Mouse (Mus musculus) neutrophil, adult 5-6 weeks (primary cell): ENCODE measurements around the gene Arhgef3. TPM values are rescaled to one million over a fixed set of nuclear protein-coding genes. Genes with fewer than 3 reads are reported as not detected.

Experiments used
- ATAC-seq: fragments of 151-379, 151-347 bp; 2 replicates; pipeline ENCODE4 v1.8.0; 2017; ENCODE audit warnings: mild to moderate bottlenecking, moderate TSS enrichment; ENCODE audit not compliant: insufficient number of reproducible peaks, poor library complexity, low FRiP score, severe bottlenecking; ENCODE audit errors: extremely low read depth
- total RNA-seq: library from RNA; stranded (forward); fragments of 200-1000 nt; gene quantifications from 2 replicates; pipeline ENCODE4 v1.2.3, GENCODE M21; 2017

Arhgef3 gene
- total RNA-seq, 1 experiment from 2014 or later = 266 TPM

DNA sequence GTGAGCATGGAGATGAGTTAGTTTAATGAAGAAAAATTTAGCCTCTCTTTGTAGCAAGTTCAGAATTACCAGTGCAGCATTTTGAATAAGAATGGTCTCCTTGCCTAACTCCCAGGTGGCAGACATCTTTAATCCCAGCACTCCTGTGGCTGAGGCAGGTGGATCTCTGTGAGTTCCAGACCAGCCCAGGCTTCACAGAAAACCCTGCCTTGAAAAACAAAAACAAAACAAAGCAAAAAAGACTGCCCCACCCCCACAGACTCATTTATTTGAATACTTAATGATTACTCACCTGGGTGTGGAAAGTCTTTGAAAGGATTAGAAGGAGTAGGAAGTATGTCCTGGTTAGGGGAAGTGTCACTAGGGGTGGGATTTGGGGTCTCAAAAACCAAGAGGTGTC is 158.5 kb downstream of the Arhgef3 start:
- ATAC-seq = no peak

DNA sequence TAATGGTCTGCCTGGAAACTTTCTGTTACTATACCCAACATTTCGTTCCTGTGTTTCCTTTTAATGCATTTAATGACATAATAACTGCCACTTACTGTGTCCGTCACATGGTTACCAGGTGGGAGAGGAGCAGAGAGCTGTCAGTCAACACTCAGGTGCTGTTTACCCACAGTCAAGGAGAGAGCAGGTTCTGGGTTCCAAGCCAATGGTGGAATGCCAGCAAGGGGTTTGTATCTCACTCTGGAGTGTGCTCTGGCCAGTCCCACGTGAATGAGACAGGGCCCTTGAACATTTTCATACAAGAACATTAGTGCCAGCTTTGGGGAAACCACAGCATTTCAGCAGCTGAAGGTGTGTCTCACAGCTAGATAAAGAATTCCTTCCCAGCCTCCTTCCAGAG is 162.6 kb downstream of the Arhgef3 start:
- no peak for ATAC-seq

- ATAC-seq = no peak
These were observed 165.6 kb downstream of the Arhgef3 start for GRCm38 (mm10) chr14:27280201-27280890.

DNA sequence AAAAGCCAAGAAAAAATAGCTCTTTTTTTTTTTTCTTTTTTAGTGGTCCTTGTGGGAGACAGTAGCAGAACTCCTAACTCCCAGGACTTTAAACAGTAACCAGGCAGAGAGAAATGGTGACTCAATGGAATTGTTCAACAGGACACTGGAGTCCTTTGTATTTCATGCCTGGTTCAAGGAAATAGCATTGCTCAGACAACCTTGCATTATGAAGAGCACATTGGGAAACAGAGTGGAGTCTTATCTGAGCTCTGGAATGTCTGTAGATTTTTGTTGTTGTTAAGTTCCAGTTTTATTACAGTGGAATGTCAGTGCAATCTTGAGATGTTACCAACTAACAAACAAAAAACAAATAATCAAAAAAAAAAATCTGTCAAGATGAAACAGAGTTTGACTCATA is 169.3 kb downstream of the Arhgef3 start:
- ATAC-seq = no peak

- no peak for ATAC-seq
These were observed 171.5 kb downstream of the Arhgef3 start for GRCm38 (mm10) chr14:27286202-27286601.

- no peak for ATAC-seq
These were observed 174.4 kb downstream of the Arhgef3 start for GRCm38 (mm10) chr14:27289053-27289452.

- ATAC-seq = no peak
These were observed 177.4 kb downstream of the Arhgef3 start for GRCm38 (mm10) chr14:27292101-27292500.

DNA sequence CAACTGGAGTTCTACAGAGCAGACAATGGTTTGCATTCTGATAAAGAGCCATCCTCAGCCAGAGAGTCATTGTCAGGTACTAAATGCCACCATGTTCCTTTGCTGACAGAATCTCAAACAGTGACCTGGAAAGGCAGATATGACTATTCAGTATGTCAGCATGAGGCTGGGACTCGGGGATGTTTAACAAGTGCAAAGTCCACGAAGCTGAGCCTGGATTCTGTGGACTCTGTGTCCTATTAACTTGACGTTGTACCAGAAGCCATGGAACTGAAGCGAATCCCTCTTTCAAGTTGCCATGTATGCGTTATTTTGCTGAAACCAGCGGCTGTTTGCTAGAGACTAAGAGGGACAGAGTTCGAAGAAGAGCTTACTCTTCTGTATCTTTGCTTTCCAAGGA is 181.1 kb downstream of the Arhgef3 start:
- no peak for ATAC-seq

- no peak for ATAC-seq
These were observed 182.3 kb downstream of the Arhgef3 start for GRCm38 (mm10) chr14:27296987-27297386.

DNA sequence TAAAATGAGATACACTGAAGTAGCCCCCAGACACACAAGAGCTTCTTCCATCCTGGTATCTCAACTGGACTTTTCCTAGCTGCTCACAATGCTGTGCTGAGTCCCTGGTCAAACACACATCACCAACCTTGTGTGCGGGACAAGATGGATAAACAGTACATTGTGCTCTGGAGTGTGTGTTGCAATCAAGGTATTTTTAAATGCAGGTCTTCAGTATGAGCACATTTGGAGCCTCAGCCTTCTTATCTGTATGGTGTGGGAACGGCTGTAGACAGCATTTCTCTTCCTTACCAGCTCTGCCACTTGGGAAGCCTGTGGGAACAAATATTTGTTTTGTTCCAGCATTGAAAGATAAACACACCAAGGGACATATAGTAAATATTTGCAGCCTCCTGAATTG is 184.2 kb downstream of the Arhgef3 start:
- no peak for ATAC-seq

- no peak for ATAC-seq
These were observed 185.0 kb downstream of the Arhgef3 start for GRCm38 (mm10) chr14:27299705-27300104.

DNA sequence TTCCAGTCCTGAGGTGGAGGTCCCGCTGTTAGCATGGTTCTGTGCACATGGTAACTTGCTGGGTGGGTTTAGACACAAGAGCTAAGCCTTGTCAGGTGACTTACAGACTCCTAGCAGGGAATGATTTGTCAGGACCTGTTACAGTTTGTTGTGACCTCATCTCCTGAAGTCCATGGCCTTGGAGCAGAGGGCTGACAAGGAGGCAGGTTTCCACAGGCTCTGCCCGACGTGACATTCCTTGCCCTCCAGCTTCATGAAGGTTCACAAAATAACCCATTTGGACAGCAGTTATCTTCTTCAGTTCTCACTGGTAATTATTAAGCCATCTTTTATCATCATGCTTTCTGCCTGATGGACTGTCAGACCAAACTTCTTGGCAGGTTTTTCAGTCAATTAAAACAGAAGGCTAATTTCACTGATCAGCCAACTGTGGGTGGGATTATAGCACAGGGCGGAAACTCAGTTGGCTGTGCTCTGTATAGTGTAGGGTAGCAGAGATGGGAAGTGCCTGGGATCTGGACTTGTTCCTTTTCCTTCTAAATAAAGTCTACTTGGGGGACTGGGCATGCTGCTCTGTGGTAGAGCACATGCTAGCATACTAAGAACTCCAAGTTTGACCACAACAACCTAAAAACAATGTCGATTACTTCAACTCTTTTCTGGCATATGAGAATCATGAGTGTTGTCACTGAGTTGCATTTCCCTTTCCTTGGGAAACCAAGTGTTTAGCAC is 187.2 kb downstream of the Arhgef3 start:
- no peak for ATAC-seq

GRCm38 (mm10) chr14:27303294-27303693 is 188.6 kb downstream of the Arhgef3 start:
- no peak for ATAC-seq

- no peak for ATAC-seq
These were observed 189.7 kb downstream of the Arhgef3 start for GRCm38 (mm10) chr14:27304408-27304807.

GRCm38 (mm10) chr14:27308761-27309160 is 194.1 kb downstream of the Arhgef3 start:
- ATAC-seq = no peak

- no peak for ATAC-seq
These were observed 196.0 kb downstream of the Arhgef3 start for GRCm38 (mm10) chr14:27310559-27311242.

- no peak for ATAC-seq
These were observed 197.7 kb downstream of the Arhgef3 start for GRCm38 (mm10) chr14:27312380-27312779.

GRCm38 (mm10) chr14:27315737-27316136 is 201.0 kb downstream of the Arhgef3 start:
- no peak for ATAC-seq

- peak; percentile 46; the same call in 1 of the 2 replicates for ATAC-seq
These were observed 202.4 kb downstream of the Arhgef3 start for GRCm38 (mm10) chr14:27317146-27317545.

DNA sequence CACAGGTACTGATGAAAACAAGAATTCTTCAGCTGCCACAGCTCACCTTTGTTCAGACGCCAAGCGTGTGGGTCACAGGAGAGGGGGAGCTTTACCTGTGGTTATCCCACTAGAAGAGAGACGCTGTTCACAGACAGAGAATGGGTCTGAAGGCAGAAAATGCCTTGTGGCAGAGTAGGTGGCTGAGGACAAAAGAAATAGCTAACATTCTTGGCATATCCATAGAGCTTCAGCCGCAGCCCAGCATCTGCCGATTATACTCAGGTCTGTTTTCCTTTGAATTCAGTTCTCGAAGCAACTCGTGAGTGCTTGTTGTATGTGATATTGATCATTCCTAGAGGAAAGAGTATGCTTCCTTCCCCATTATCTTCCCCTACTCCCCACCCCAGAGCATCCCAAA is 204.7 kb downstream of the Arhgef3 start:
- ATAC-seq = no peak
